Mouse (Mus musculus) hematopoietic multipotent progenitor cell, adult 10-12 weeks (in vitro differentiated cells): Measurements from ENCODE around the gene Nxn. TPM values are rescaled to one million over a fixed set of nuclear protein-coding genes. Genes with fewer than 3 reads are reported as not detected.

Experiments
- polyA plus RNA-seq: library from polyadenylated mRNA; stranded (reverse); fragments of >175 nt; gene quantifications from 2 replicates; pipeline ENCODE4 v1.2.3, GENCODE M21; 2012; ENCODE audit warnings: low replicate concordance

Nxn gene
- 3.7 TPM in 2 replicates for polyA plus RNA-seq

DNA sequence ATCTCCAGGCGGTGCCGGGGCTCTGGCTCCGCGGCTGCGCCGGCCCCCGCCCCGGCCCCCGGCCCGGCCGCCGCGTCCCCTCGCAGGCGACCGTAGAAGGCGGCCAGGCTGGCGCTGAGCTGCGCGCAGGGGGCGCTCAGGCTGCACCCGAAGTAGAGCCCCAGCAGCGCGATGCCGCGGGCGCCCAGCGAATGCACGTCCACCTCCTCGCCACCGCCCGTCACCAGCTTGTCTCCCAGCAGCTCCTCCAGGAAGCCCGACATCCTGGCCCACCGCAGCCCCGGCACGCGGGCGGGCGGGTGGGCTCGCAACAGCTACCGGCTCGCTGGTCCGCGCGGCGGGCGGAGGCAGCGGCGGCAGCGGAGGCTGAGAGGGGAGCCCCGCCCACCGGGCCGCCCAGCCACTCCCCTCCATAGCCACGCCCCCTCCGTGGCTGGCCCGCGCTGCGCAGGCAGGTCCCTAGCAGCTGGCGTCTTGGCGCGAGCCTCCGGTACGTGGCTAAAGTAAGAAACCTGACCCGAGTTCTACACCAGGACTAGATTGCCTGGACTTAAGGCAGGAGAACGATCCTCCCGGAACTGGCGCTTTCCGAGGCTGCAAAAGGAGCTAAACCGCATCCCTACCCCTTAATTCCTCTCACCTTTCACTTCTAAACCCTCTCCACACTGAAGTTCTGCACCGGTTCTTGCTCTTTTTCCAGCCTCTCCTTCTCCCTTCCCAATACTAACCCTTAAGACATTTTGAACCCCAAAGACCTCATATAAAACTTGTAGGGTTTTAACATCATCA, at the start of gene Nxn:
Gene Nxn, minus strand, starts transcription at position 343 of the 789 bp plus-strand sequence.

DNA sequence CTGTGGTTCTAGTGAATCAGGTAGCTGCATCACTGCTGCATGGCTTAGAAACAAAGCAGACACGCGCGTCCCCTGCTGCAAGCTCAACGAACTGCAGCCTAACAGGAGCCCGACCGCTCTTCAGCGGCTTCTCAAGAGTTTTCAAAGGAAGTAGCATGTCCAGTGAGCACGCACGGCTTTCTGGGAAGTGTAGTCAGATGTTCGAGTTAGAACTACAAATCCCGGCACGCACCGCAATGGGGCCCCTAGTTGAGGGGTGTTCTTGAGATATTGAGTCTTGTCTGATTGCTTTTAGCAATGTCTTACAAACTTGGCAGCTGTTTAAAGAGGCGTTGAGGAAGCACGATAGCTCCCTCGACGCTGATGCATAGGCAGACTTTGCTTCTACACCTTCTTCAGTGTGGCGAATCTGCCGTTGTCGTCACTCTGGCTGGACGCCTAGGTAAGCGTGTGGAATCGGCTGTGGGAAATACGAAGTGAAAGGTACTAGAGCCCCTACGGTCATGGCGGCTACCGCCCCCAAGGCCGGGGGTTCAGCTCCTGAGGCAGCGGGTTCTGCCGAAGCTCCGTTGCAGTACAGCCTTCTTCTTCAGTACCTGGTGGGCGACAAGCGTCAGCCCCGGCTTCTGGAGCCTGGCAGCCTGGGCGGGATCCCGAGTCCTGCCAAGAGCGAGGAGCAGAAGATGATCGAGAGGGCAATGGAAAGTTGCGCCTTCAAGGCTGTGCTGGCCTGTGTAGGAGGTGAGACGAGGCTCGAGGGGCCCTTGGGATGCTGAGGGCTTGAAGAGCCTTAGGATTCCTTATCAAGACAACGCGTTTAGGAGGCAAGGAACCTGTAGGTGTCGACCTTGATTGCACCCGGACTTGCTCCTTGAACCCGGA, 8.0 kb upstream of the Nxn start, which contains the start of gene Timm22:
Gene Timm22, plus strand, starts transcription at position 251 of the 882 bp plus-strand sequence.

DNA sequence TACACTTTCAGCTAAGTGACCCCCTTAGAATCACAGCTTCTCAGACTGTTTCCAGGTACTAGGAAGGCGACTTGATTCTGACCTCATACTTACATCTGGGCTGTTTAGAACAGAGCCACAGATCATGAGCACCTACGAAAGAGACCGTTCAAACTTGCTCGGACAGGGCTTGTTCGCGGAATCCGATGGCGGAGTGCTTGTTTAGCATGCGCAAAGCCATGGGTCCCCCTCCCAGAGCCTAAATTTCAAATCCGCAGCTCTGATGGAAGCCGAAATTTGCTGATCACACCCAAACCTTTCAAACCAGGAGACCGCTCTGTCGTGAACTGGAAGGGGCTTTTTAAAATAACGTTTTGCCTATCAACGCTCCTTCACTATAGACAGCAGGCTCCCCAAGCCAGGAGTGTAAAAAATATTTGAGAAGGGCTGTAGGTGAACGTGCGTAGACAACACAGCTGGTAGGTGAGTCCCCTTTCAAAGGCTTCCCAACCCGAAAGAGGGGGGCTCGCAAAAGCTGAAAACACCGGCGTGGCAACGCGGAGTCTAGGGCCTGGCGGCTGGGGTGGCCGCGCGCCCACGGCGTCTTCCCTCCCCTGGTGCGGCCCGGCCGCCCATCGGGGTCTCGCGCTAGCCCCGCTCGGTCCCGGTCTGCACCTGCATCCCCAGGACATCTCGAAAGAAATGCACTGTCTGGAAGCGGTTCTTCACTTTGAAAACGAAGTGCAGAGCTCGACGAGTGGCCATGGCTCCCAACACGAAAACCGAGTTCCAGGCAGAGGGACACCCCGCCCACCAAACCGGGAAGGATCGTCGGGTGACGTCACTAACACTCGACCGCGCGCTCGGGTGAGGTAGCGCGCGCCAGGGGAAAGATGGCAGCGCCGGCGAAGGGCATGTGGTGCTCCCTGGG, 155.8 kb downstream of the Nxn start, which contains the start of the genes Mrm3 and Glod4:
Gene Mrm3, plus strand, starts transcription at position 815 of the 910 bp plus-strand sequence.
Gene Glod4, minus strand, starts transcription at position 825 of the 910 bp plus-strand sequence.

DNA sequence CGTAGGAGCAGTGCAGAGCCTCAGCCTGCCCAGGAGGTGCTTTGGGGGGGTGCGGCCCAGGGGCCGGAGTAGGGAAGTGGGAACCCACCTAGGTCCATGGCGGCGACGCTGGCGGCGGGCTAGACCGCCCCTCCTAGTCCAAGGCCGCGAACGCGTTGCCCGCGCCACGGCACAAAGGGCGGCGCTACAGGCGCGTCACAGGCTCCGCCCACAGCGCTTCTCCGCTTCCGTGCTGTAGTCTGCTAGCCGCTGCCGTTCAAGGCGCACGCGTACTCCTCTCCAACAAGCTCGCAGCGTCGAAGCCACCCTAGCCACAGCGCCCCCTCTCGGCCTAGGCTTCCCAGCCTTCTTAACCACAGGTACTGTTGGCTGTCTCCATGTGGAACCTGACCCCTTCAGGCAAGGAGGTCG, 181.5 kb downstream of the Nxn start, which contains the start of the genes Dbil5 and Gemin4:
Gene Dbil5, plus strand, starts transcription at position 219 of the 411 bp plus-strand sequence.
Gene Gemin4, minus strand, starts transcription at position 275 of the 411 bp plus-strand sequence.

Other genes with a start within 250 kb of the Nxn start
- gene Vps53, start 219.5 kb downstream of the Nxn start, polyA plus RNA-seq, result 20.7 and 25.8 TPM in 2 replicates
- 0.92 and 1.4 TPM in 2 replicates for gene Fam57a, start 219.5 kb downstream of the Nxn start, polyA plus RNA-seq
- not detected in 2 replicates for gene Dbil5, start 181.5 kb downstream of the Nxn start, polyA plus RNA-seq
- gene Gemin4, start 181.5 kb downstream of the Nxn start, polyA plus RNA-seq, result 1.8 and 2.0 TPM in 2 replicates
- gene Mrm3, start 155.4 kb downstream of the Nxn start, polyA plus RNA-seq, result 5.7 and 5.9 TPM in 2 replicates
- gene Glod4, start 155.4 kb downstream of the Nxn start, polyA plus RNA-seq, result 1.6 and 5.6 TPM in 2 replicates
- gene Timm22, start 7.8 kb upstream of the Nxn start, polyA plus RNA-seq, result 8.9 and 9.8 TPM in 2 replicates
- 35.6 and 70.9 TPM in 2 replicates for gene Abr, start 223.2 kb upstream of the Nxn start, polyA plus RNA-seq